Mouse (Mus musculus) gastrocnemius, postnatal 36 days (tissue): ENCODE measurements at regions not wholly inside any gene's neighbourhood (a gene's known extent, or its start where the extent isn't known, plus 50 kb on each side); places are given as distances from the start of the nearest gene placed in this dataset.

Experiments
- DNase-seq, 2 experiments: peaks; one replicate each; pipeline ENCODE4 v3.0.0; 2022
- intact Hi-C: fragments of 180-260 bp; cut with DNase I; formaldehyde crosslinking; loops from one replicate; pipeline ENCODE4 v1.15.1; 2025

DNA sequence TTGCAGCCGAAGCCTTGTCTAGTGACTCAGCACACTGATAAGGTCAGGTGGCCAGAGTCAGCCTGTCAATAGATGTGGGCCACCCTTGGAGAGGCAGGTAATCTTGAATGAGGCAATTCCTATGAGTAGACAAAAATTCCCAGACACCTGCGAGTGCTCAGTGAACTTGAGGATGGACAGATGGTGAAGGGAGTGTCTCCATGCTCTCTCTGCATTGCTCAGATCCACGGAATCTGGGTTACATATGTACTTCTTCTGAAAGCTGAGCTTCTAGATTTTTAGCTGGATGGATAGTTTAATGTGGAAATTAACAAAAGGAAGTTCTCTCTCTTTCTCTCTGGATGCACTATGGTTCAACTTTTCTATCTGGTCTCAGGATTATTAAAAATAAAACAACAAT lies 396.6 kb upstream of the Fbxo33 start:
- intact Hi-C loops = loop anchor here (5.0 kb wide), 1 partner anchor 346 kb away; no protein-coding TSS in a partner anchor
- no peak for DNase-seq

DNA sequence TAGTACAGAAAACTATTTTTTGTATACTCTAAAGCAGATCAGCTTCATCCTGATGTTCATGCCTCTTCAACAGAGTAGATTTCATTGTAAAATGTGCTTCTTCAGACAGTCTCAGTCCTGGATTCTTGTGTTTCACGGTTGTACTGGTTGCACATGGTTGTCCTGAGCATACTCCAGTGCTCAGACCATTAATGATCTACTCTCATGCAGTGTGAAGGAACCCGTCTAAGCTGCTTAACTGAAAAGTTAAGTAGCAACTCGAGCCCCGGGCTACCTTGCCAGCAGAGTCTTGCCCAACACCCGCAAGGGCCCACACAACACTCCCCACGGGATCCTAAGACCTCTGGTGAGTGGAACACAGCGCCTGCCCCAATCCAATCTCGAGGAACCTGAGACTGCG lies 380.3 kb upstream of the Fbxo33 start:
- no peak for DNase-seq
- intact Hi-C loops = no loop called here

DNA sequence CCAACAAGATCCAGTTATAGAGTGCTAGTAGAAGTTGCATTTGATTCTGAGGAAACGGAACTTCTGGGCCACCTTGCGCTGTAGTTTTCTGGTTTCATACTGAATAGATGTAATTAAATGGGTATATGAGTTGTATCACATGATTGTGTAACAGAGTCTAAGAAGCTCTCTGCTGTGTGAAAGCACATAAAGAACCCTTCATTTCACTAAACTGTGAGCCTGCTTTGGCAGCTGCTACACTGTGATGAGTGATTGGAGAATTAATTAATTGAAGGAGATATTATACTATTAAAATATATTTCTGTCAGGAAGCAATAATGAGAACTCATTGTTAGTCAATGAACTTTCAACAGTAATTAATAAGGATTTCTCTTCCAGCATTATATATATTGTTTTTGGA lies 369.8 kb upstream of the Fbxo33 start:
- no peak for DNase-seq
- intact Hi-C loops = no loop called here

DNA sequence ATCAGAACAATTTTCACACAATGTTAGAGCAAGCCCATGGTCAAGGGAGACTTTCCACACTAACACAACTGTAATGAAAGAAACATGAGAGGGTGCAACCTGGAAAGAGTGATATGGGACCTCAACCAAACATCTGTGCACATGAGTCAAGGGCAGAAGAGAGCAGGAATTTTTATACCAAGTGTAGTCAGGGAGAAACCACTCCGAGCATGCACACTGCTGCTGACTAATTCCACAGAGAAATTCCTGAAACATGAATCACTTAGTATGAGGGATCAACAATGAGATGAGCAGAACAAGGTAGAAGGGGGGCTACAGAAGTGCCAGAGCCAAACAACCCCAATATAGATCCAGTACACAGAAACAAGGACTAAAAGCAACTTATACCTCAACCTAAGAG lies 363.1 kb upstream of the Fbxo33 start:
- DNase-seq = no peak
- intact Hi-C loops = no loop called here

DNA sequence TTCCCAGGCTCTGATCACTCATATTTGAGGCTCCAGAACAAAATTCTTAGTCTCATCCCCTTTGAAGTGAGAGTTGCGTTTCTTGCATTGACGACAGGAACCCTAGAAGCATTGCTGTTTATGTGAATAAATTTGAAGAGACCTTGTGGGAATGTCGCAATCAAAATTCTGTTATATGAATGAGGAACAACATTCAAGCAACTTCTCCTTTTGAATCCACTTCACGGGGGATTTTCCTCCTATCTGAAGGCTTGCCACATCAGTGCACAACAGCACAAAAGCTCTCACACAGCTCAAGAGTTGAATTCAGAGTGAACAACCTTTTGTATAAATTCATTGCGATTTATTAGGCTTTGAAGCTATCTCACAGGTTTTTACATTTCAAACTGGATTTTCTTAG lies 360.2 kb upstream of the Fbxo33 start:
- intact Hi-C loops = no loop called here
- no peak for DNase-seq

DNA sequence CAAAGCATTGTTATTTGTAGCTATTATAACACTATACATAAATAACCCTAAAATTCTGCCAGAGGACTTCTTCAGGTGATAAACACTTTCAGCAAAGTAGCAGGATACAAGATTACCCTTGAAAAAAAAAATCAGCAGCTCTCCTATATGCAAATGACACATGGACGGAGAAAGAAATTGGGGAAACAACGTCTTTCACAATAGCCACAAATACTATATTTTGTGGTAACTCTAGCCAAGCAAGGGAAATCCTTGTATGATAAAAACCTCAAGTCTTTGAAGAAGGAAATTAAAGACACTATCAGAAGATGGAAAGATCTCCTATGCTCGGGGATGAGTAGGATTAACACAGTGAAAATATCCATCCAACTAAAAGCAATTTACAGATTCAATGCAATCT lies 344.4 kb upstream of the Fbxo33 start:
- DNase-seq = no peak
- intact Hi-C loops = no loop called here

DNA sequence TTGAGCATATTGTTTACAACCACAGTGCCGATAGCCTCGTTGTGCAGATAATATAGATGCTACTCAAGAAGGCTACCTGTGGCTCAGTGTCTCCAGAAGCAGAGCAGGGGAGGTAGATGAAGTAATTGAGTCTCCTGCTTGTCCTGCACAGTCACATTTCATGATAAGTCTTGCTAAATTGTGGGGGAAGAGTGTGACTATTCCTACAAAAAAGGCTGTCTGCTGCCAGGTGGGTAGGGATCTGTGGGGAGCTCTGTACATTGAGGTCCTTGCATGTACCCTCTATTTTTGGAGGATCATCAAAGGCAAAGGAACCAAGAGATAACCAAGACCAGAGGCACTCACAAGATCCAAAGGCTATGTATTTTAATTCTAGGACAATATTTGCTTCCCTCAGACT lies 320.3 kb upstream of the Fbxo33 start:
- intact Hi-C loops = no loop called here

DNA sequence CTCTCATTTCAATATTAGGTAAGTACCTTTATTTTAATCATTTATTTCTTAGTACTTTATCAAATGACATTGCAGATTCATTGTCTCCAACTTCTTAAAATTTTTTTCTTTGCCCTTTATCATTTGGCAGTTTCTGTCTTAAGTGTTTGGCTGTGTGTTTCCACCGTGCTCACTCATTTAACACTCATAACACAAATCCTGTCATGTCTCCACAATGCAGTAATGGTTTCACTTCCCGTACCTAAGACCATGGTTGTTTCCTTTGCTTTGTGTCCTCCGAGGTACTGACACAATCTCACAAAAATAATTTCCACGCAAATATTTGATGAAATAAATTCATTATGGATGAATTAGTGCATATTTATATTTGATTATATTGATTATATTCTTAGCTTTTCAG lies 311.0 kb upstream of the Fbxo33 start:
- intact Hi-C loops = no loop called here
- DNase-seq = no peak

More for the DNA sequence above, 320.3 kb upstream of the Fbxo33 start:
- no peak for DNase-seq

DNA sequence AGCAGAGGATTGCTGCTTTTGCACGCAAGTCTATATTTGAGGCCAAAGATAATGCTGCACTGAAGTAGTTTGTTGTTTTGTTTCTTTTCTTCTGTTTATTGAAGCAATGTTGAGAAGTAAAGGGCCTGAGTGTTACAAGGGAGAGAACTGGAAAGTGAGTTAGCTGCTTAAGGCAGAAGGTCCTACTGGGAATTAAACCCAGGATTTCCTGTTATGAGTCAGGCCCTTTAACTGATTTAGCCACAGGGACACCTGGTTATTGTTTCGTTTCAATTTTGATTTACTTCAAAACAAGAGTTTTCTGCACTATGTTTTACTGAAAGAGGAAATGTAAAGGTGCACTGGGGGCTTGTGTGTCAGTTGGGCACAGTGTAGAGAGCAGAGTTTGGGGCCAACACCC lies 303.8 kb upstream of the Fbxo33 start:
- DNase-seq = no peak
- intact Hi-C loops = no loop called here

DNA sequence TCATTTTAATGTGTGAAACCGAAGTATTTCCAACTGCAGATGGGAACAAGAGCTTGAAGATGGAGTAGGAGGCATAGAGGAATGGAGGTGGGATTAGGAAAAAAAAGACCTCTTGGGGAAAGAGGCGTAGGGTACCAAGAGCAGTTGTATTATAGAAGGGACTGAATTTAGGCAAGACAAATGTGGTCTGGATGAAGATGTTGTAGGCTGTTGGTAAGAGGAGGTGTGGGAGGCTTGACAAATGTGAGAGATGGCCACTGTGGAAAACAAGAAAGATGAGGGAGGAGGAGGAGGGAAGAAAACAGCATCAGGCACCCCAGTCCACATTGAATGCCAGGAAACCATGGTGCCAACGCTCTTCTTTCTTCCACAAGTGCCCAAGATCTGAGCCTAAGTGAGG lies 302.4 kb upstream of the Fbxo33 start:
- intact Hi-C loops = no loop called here
- no peak for DNase-seq

DNA sequence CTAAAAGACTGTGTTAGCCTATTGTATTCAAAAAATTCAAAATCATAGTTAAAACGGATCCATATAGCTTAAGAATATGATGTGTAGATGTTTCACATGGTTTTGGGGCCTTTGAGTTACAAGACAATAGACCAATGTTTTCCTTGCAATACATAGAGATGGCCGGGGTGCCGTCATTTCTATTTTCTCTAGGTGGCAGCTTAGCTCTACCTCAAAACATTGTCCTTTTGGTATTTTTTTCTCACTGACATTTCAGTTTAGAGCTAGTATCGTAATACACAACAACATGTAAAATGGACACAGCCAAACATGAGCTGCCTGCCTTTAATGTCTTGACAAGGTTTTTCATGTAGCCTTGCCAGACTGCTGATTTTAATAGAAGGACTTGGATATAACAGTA lies 290.3 kb upstream of the Fbxo33 start:
- intact Hi-C loops = no loop called here
- DNase-seq = no peak

DNA sequence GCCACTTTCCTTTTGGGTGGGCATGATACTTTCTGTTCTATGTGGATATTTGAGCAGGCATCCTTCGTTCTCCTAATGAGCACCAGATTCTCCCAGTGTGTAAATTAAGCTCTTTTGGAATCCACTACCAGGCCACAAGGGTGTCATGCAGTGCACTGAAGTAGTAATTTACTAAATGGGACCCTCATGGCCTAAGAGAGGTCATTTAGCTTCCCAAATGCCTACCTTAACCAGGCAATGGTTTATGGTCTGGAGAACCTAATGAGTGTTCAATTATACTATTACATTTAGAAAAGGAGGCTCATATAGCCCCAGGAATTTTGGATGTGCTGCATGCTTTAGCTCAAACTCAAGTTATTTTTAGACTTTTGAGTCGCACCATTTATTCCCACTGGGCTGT lies 289.6 kb upstream of the Fbxo33 start:
- intact Hi-C loops = no loop called here
- DNase-seq = no peak

DNA sequence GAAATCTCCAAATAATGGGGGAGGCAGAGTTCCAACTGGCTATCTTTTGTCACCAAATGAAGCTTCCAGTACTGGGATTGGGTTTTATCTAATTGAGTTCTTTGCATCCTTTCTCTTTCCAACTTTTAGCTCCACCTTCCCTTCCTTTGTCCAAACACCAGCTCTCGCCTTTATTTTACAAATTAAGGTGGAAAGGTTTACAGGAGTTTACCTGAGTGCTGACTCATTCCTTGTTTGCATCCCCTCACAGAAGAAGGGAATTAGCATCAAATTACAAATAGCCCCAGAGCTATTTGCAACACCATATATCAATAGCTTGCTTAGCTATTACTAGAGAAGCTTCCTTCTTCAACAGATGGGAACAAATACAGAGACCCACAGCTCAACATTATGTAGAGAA lies 287.9 kb upstream of the Fbxo33 start:
- intact Hi-C loops = no loop called here

DNA sequence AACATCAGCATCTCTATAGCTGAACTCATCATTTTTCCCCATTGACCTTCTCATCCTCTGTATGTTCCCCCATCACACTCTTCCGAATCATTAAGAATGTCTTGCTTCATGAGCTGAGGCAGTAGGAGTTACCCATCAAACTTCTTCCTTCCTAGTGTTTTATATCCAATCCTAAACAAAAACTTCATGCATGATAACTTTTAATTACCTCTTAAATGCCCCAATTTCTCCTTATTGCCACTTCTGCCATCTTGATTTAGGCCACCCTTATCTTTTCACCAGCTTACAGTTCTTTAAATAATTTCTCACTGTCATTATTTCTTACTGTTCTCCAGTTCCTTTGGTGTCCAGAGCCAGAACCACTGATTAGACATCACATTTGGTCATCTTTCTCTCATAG lies 277.9 kb upstream of the Fbxo33 start:
- no peak for DNase-seq
- intact Hi-C loops = no loop called here

More for the DNA sequence above, 287.9 kb upstream of the Fbxo33 start:
- no peak for DNase-seq

DNA sequence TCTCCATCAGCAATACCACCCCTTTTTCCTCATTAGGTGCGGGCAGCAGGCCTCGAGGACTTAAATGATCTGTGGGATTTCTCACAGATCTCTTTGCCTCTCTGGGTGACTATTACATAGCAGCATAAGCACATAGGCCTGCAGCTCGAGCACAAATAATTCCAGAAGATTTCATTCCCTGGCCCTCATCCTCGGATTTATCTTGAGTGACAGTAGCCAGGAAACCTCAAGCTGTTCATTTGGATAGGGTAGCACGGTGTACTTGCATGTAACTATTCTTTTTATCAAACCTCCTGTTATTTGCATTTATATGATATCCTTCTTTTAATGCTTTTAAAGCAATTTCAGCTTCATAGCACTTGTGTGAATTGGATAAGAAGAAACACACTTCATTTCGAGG lies 268.5 kb upstream of the Fbxo33 start:
- no peak for DNase-seq
- intact Hi-C loops = no loop called here

DNA sequence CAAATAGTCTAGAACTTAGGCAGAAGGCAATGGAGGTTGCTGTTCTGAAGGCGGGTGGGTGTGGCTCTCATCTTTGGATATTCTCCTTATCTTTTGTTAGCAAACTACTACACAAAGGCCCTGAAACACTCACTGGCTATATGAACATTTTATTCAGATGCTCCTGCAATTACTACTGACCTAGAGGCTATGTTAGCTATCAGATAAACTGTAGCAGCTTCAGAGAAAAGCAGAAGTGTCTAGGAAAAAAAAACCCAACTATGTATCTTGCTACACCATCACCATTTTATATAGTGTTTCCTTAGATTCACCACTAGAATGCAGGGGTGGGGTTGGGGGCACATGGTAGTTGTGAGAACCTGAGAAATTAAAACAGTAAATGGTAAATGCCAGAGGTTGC lies 268.0 kb upstream of the Fbxo33 start:
- intact Hi-C loops = no loop called here
- no peak for DNase-seq

DNA sequence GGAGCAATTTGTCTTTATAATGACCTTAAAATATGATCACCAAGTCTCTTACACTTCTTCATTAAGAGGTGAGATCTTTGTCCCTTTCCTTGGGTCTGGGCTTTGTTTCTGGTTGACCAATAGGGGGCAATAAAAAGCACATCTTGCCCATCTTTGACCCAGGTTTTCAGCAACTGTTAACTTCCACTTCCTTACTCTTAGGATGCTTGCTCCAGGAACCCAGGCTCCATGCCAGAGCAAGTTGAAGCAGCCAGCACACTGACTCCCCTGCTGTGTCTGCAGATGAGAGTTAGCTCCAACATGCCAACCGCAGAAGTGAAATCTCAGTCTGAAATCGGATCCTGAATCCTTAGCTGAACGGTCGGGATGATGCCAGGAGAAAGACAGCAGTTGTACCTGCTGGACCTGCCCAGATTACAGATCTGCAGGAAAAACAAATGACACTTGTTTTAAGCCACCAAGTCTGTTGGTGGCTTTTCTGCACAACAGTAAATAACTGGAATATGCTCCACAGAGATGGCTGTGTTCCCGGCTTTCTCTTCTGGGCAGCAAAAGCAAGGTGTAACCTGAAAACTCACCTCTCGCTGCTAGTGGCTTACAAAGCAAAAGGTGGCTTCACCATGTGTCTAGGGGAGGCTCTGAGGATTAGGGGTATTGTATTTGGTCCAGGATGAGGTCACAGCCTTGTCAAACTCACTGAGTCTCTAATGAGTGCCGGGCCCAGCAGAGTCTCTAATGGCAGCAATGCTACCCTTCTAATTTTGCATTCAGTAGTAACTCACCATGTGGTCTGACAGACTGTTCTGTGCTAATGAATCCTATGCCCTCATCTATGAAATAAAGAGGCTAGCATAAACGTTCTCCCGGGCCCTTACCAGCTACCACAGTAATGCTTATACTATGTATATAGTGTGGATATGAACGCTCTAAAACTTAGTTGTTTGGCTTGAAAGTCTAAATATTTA lies 241.8 kb upstream of the Fbxo33 start:
- DNase-seq = no peak
- intact Hi-C loops = no loop called here

DNA sequence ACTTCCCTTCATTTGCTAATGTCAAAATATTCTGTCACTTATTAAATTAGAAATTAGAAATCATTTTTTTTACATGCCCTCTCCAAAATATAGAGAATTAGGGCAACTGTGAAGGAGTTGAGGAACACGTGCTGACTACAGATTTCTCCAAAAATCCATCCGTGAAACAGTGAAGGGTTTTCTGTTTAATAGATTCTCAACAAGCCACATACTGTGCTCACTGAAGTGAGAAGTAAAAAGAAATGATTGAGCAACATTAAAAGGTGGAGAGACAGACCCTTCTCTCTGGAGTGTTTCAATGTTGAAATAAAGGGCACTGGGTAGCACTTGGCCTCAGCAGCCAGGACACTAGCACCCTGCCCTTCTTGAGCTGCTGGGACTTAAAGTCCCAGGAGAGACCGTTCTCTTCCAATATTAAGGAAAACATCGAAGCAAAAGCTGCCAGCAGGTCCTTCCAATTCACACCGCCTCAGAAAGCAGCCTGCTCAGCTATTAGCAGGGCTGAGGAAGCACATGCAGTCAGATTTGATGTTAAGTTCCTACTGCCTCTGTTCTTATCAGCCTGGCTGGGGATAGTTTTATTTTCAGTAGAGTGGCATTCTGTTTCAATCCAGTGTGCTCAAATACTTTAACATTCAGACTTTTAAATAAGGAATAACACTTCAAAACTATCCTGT lies 236.8 kb upstream of the Fbxo33 start:
- no peak for DNase-seq
- intact Hi-C loops = no loop called here

DNA sequence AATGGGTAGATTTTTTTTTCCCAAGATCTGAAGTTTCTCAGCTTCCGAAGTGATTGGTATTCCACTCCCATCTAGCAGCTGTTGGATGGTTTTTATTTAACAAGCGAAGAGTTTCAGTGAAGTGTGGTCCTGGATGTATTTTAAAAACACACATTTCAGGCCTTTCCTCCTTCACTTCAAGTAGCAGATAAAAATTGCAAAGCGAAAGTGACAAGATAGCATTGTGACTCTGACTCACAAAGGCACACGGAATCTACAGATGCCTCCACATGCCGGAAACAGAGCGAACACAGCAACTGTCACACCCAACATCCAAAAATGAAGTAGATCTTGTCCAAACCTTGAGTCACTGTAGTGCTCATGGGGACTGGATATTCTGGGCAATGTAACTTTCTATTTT lies 195.5 kb upstream of the Fbxo33 start:
- intact Hi-C loops = no loop called here
- DNase-seq = no peak

DNA sequence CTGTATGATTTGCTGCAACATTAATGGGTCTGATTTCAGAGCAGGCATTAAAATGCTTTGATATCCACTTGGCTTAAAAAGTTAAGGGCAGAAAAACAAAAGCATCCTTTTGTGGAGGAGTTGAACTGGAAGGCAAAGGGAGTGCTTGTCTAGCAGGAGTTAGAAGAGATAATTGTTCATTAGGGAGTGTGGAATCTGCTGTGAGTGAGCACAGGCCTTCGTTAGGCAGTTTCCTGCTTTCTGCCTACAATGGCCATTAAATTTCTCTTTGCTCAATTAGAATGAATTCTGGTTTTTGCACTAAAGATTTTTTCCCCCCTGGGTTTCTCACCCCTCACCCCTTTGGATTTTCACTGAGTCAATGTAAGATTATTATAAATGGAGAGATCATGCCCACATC lies 192.0 kb upstream of the Fbxo33 start:
- DNase-seq = no peak
- intact Hi-C loops = no loop called here

DNA sequence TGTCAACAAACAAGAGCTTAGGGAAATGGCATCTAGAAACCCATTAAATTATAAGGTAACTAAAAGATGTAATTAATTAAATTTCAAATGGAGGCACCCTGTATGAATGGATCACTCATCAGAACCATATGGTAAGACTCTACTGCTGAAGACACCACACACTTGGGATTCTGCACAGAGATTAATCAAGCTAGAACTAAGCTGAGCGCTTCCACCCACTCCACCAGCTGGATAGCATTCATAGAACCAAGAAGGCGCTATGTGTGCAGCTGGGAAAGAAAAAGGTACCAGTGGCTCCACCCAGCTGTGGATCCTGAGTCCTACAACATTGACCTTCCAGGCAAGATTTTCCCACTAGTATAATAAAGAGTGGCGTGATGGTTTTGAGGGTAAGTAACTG lies 171.6 kb upstream of the Fbxo33 start:
- intact Hi-C loops = no loop called here
- DNase-seq = no peak

DNA sequence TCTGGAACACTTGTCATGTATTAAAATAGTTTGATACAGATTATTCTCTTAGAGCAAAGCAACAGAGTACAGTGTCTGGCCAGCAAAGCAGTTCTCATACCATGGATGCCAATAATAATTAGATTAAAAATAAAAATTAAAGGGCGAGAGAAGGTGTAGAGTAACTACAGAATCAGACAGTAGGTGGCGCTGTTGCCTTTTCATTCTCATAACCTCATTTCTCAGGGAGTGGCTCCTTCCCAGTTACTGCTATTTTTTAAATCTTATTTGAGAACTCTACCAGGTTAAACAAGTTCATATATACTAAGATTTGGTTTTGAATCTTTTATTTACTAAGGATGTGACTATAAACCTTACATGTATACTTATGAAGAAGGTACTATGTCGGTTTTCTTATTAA lies 163.3 kb upstream of the Fbxo33 start:
- DNase-seq = no peak
- intact Hi-C loops = no loop called here
